Mouse (Mus musculus) right cerebral cortex, adult 18-20 months (tissue): Measurements from ENCODE around the gene Tead2.
"Not testable (repeated sequence)": the region's sequence is repeated elsewhere in the genome, so short reads cannot be mapped to it uniquely, and the experiment has no call there.

Experiments
- DNase-seq: peaks from one replicate; pipeline ENCODE4 v3.0.0; 2022; ENCODE audit warnings: mixed read lengths

The Tead2 gene

DNA sequence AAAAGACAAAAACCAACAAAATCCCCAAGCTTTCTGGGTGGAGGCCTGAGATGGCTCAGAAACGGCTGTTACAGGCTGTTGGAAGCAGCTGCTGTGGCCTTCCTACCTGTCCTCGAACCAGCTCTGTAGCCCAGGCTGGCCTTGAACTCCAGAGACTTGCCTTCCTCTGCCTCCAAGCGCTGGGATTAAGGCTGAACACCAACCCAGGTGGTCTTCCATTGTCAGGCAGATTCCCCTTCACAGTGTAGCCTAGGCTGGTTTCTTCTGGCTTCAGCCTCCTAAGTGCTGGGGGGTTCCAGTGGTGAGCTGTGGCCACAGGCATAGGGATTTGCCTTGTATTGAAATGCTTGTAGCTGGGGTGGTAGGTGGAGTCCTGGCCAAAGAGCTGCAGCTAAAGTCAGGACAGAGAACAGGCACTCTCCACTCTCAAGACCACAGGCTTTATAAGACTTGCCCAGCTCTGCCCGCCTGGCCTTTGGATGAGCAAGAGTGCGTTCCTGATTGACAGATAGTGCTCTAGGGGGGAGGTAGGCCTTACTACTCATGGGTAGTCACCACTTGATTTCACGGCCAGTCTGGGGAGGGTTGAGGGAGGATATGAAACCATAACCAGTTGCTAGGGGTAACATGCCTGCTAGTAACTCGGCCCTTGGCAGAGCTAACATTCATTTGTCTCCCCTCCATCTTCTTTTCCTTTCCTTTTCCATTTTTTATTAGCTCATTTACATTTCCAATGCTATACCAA lies 14.1 kb downstream of the Tead2 start:
- no peak for DNase-seq

DNA sequence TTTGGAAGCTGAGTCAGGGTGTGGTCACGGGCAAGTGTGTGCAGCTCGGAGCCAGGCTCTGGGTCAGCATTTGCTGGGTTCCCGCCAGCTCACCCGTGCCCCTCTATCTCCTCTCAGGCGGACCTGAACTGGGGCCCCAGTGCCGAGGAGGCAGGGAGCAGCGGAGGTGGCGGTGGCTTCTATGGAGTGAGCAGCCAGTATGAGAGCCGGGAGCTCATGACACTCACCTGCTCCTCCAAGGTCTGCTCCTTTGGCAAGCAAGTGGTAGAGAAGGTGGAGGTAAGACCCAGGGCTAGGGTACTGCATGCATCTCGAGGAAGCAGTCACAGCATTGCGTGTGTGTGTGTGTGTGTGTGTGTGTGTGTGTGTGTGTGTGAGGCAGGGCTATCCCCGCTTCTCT lies 15.6 kb downstream of the Tead2 start:
- DNase-seq = no peak

- no peak for DNase-seq
Measured at GRCm38 (mm10) chr7:45231941-45232340, 16.4 kb downstream of the Tead2 start.

DNA sequence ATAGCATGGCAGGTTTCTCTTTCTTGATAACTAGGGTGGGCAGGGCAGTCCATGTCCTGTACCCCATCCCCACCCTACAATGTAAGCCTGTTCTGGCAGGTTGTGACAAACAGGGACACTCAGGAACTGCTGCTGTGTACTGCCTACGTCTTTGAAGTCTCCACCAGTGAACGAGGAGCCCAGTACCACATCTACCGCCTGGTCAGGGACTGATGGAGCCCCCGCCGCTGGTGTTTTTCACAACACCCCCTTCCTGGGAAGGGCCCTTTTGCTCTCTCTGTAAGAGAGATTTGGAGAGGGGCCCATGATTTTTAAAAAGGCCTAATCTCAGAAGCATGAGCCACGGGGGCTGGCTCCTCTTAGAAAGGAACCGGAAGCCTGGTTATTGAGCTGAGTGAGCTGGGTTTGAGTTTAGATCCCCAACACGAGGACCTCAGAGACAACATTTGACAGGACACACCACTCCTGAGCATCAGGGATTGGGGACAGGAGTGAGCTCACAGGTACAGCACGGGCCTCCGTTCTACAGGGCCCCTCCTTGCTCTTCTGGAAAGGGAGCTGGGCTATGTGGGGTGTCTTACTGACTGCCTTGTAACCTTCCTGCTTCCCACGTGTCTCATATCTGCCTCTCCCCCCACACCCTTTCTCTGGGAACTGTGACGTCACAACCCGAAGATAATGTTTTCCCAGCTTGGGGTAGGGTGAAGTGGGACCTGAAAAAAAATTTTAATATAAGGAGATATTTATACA lies 17.3 kb downstream of the Tead2 start:
- DNase-seq = peak; percentile 76

GRCm38 (mm10) chr7:45233580-45234332 lies 18.2 kb downstream of the Tead2 start:
- DNase-seq = peak; percentile 86

DNA sequence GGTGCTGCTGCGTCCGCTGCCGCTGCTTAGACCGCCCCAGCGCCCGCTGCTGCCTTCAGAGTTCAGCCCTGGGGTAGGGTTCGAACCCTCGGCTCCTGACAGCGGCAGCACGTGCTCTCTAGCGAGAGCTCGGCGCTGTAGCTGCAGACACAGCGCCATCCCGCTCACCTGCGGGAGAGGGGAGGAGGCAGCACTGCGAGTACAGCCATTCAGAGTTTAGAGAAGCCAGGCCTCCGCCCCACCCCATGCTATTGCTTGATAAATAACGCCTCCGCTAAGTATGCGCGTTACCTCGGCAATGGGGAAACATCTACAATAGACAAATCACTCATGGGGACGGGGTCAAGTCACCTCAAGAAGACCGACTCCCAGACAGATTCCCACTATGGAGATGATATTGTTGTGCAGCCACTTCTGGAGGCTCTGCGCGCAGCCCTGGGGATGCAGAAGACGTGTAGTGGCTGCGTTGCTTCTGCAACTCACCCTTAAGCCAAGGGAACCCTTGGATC lies 18.8 kb downstream of the Tead2 start:
- DNase-seq = peak; percentile 32

- DNase-seq = no peak
Measured at GRCm38 (mm10) chr7:45234922-45235571, 19.5 kb downstream of the Tead2 start.

DNA sequence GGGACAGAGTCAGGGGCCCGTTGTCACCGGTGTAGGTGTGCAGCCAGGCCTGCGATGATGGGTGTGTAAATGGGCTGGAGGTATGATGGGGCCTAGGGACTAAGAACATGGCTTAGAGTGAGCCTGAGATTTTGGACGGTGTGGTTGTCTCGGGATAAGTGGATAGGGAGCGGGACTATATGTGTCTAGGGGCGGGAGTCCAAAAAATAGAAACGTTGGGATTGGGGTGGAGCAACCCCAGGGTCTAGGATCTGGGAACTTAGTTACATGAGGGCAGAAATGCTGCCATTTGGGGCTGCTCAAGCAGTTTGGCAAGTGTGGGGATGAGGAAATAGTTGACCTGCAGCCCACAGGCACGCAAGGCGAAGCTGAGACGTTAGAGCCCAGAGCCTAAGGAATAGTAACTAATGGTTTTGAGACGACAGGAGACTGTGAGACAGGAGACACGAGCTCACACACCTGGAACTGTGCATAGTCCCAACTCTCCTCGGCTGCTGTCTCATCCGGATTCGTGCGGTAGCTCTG lies 20.2 kb downstream of the Tead2 start:
- no peak for DNase-seq

GRCm38 (mm10) chr7:45237747-45238699 lies 22.5 kb downstream of the Tead2 start:
- DNase-seq = no peak

GRCm38 (mm10) chr7:45238723-45239496 lies 23.4 kb downstream of the Tead2 start, which contains the start of gene Cd37:
Gene Cd37, minus strand, starts transcription at chr7:45239115.
- no peak for DNase-seq

GRCm38 (mm10) chr7:45240109-45240508 lies 24.6 kb downstream of the Tead2 start:
- no peak for DNase-seq

DNA sequence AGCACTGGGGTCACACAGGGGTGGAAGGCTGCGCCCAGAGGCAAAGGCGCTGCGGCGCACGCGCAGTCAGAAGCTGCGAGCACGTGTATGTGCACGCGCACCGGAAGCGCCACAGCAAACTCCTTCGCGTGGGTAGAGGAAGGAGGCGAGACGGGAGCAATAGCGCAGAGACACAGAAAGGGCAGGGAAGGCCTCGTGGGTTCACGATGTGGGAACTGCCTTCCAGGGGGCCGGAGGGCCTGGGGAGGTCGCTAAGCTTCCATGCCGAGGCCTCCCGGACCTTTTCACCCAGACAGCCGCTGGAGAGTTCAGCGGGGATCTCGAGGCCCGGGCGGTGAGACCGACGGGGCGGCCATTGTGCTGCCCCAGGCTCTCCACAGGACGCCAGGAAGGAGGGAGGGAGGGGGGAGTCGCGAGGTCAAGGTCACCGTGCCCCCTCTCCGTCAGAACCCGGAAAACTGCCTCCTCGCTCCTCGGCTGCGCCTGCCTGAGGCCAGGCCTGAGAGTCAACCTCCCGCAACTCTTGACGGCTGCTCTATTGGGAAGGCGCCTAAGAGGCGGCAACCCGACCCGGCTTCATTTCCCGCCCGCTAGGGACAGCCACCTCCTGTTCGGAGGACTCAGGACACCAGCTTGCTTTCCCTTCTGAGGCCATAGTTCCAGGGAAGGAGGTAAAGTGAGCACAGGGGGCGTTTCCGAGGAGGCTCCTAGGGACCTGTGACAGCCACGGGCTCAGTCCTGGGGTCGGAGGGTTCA lies 25.3 kb downstream of the Tead2 start, which contains the start of gene Slc6a16:
Gene Slc6a16 (plus strand): TSS at position 453 of the 756 bp plus-strand sequence.
- peak; percentile 67 for DNase-seq

GRCm38 (mm10) chr7:45241389-45241749 lies 25.8 kb downstream of the Tead2 start:
- no peak for DNase-seq

DNA sequence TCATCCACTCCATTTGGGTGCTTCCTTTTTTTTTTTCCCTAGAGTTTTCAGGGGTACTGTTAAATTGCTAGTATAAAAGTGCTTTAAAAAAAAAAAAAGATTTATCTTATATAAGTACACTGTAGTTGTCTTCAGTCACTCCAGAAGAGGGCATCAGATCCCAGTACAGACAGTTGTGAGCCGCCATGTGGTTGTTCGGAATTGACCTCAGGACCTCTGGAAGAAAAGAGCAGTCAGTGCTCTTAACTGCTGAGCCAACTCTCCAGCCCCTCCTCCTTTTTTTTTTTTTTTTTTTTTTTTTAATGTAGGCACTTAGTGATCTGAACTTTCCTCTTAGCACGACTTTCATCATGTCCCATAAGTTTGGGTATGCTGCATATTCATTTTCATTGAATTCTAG lies 32.1 kb downstream of the Tead2 start:
- no peak for DNase-seq

DNA sequence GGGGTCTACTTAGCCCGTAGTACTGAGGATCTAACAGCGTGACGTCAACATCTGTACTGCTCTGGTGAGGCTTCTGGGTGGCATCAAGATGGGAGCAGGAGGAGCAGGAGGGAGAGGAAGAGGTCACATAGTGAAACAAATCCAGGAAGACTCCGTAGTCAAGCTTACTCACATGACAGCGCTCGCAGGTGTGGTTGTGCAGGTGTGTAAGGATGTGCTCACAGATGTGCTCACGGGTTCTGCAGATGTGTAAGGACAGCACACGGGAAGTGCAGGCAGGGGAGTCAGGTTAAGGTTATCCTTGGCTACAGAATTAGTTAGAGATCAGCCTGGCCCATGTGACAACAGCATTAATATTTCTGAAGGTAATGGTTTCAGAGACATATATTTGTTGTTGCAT lies 38.3 kb downstream of the Tead2 start:
- DNase-seq = no peak

DNA sequence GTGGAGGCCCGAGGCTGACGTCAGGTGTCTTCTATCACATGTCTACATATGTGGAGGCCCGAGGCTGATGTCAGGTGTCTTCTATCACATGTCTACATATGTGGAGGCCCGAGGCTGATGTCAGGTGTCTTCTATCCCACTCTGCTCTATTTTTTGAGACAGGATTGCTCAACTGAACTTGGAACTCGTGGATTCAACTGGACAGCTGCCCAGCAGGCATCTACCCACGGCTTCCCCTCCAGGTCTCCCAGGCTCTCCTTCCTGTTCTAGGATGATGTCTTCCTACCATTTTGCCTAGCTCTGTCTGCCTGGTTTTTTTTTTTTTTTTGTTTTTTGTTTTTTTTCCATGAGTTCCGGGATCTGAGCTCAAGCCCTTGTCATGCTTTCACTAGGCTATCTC lies 40.3 kb downstream of the Tead2 start:
- DNase-seq = not testable (repeated sequence)

DNA sequence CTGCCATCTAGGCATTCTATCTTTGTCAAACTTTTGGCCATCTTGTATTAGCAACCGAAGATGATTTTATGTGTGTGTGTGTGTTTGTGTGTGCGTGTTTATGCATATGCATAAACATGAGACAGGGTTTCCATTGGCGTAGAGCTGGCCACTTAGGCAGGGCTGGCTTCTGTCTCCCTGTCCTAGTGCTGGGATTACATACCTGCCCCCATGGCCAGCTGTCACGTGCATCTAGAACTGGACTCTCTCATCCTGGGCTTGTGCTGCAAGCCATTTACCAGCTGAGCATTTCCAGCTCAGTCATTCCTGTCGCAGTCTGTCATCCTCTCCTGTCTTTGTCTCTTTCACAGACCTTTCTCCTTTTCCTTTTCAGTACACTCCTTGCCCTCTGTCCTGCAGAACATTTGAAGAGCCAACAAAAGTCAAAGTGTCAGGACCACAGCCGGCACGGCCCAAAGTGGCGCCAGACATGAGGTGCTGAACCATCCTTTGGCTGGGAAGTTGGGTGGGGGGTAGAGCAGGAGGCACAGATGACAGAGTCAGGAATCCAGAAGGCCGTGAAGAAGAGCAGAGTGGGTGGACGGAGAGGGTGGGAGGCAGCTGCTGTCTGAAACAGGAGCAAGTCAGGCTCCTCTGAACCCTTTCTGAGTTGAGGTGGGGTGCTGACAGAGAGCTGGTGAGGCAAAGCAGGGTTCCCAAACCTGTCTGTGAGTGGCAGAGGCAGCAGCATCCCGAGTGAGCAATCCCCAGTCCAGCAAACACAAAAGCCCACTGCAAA lies 41.7 kb downstream of the Tead2 start:
- peak; percentile 73 for DNase-seq

- DNase-seq = no peak
Measured at GRCm38 (mm10) chr7:45259281-45259680, 43.7 kb downstream of the Tead2 start.

DNA sequence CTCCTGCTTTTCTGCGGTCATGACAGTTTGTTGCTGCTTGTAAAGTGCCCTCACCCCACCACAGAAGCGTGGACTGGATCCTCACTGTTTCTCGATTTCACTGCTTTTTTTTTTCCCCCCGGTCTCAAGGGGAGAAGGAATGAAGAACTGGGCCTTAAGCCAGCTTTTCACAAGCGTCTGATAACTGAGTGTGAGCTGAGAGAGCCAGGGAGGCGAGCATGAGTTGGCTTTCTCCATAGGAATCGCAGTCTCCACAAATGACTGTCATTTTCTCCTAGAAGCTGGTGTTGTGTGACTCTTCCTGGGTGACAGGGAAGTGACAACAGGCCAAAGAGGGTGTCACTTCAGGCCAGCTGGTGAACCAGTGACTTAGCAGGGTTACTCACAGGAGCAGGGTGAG lies 46.7 kb downstream of the Tead2 start:
- no peak for DNase-seq
